Mouse (Mus musculus) midbrain, embryonic 13.5 days (tissue): ENCODE measurements around the gene Rhox12. TPM values are rescaled to one million over a fixed set of nuclear protein-coding genes. Genes with fewer than 3 reads are reported as not detected.
A peak's percentile ranks its signal among the peaks of the same experiment; 100 is the strongest.

Source experiments
- ATAC-seq: fragments of 200-750 bp; cut with Nextera tagmentation; 2 replicates; pipeline ENCODE4 v1.8.0; 2017; ENCODE audit warnings: mild to moderate bottlenecking, moderate TSS enrichment, moderate library complexity
- H3K27ac ChIP-seq: fragments of 300-500 bp; sonication (generic); 2 replicates; pipeline ENCODE4 v1.5.1; 2015; ENCODE audit warnings: inconsistent platforms, mild to moderate bottlenecking, moderate library complexity
- H3K27me3 ChIP-seq: fragments of 300-500 bp; sonication (generic); 2 replicates; pipeline ENCODE4 v1.6.1; 2015; ENCODE audit warnings: mild to moderate bottlenecking, inconsistent platforms
- H3K36me3 ChIP-seq: fragments of 300-500 bp; sonication (generic); 2 replicates; pipeline ENCODE4 v1.6.1; 2015; ENCODE audit warnings: mild to moderate bottlenecking, inconsistent platforms
- H3K4me1 ChIP-seq: fragments of 300-500 bp; sonication (generic); replicated peaks from 2 replicates; pipeline ENCODE4 v1.6.1; 2015; ENCODE audit warnings: inconsistent platforms
- H3K4me2 ChIP-seq: fragments of 300-500 bp; sonication (generic); replicated peaks from 2 replicates; pipeline ENCODE4 v1.6.1; 2015; ENCODE audit warnings: moderate library complexity, mild to moderate bottlenecking, inconsistent platforms
- H3K4me3 ChIP-seq: fragments of 300-500 bp; sonication (generic); replicated peaks from 2 replicates; pipeline ENCODE4 v1.5.1; 2015; ENCODE audit warnings: mild to moderate bottlenecking, inconsistent platforms
- H3K9ac ChIP-seq: fragments of 300-500 bp; sonication (generic); replicated peaks from 2 replicates; pipeline ENCODE4 v1.6.1; 2015; ENCODE audit warnings: mild to moderate bottlenecking, inconsistent platforms
- H3K9me3 ChIP-seq: fragments of 300-500 bp; sonication (generic); 2 replicates; pipeline ENCODE4 v1.6.1; 2016; ENCODE audit warnings: mild to moderate bottlenecking, inconsistent platforms
- WGBS: fragments of 180-500 bp; shearing (Covaris S2); methylation state at CpG from one replicate; pipeline ENCODE4 v1.1.7; 2015; 5-methylcytosine and 5-hydroxymethylcytosine counted together
- polyA plus RNA-seq: library from polyadenylated mRNA; unstranded; fragments of >200 nt; fragmentation: Nextera tagmentation; extraction: Ambion mirVana; gene quantifications from 2 replicates; pipeline ENCODE4 v1.2.1, GENCODE M21; 2015

The Rhox12 gene
- polyA plus RNA-seq: not detected in 2 replicates

DNA sequence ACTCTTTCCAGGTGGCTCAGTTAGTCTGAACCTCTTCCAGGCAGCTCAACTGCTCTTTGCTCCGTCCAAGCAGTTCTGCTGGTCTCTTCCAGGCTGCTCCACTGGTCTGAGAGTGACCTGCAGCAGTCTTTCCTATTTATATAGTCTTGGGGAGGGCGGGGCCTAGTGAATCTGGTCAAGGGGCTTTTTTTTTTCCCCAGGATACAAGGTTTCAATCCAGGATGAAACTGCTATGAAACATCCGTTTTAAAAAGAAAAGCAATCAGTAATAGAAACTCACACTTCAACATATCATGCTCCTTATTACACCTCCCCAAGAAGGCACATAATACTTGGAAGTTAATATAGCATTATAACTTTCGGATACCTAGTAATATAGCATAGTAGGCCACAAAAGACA lies at the start of gene Rhox12:
TSS of gene Rhox12 (minus strand) at position 101 of the 400 bp plus-strand sequence.
- no peak within 1 kb of the TSS for H3K4me3 ChIP-seq
- H3K9me3 ChIP-seq: no peaks in the 10 kb centered on the region
- H3K4me1 ChIP-seq: no peaks in the 10 kb centered on the region
- 72% methylated on average over 4 of the region's 4 CpGs for WGBS
- H3K27me3 ChIP-seq: no peaks in the 10 kb centered on the region
- no peak for ATAC-seq
- no peak within 1 kb of the TSS for H3K9ac ChIP-seq
- H3K36me3 ChIP-seq: no peaks in the 10 kb centered on the region
- H3K4me2 ChIP-seq: no peak within 1 kb of the TSS
- no peak within 1 kb of the TSS for H3K27ac ChIP-seq

DNA sequence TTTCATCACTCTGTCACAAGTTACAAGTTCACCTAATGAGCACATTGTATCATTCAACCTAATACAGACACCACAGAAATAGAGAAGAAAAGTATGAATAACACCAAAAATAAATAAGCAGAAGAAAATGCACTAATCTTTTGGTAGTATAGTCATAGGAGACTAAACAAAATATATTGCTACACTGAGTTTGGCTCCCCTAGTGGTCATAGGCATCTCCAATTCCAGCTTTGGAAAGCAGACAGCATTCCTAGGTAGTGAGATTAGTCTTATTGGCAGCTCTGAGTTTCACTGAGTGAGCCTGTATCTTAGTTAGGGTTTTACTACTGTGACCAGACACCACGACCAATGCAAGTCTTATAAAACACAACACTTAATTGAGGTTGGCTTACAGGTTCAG lies 48.4 kb upstream of the Rhox12 start:
- WGBS: 70% methylated on average over 1 of the region's 1 CpGs
- Histone ChIP-seq H3K4me3 (no peak overlapping the region), H3K9ac (no peak overlapping the region), H3K27ac (no peak overlapping the region), H3K36me3 (no peaks in the 10 kb centered on the region), H3K4me1 (no peaks in the 10 kb centered on the region), H3K27me3 (no peaks in the 10 kb centered on the region), H3K4me2 (no peak overlapping the region), H3K9me3 (no peaks in the 10 kb centered on the region)
- ATAC-seq: no peak

DNA sequence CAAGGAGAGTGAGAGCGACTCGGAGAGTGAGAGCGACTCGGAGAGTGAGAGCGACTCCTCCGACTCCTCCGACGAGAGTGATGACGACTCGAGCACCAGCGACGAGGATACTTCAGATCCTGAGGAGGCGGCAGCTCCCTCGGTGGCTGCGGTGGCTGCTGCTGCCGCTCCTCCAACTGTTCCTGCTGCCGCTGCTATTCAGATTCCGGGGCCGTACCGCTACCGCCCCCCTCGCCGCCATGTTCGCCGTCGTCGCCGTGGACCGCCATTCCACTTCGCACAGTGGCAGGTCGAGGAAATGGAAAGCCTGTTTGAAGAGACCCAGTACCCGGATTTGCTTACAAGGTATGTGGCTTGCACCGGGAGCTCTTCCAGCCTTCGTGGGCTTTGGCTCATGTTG lies 10.8 kb upstream of the Rhox12 start:
- Histone ChIP-seq H3K4me2 (no peak overlapping the region), H3K9me3 (0 out of 2 replicates have a peak, but pooled peaks cover 12% of the 10 kb centered on the region), H3K4me1 (no peaks in the 10 kb centered on the region), H3K9ac (no peak overlapping the region), H3K36me3 (no peaks in the 10 kb centered on the region), H3K4me3 (no peak overlapping the region), H3K27me3 (no peaks in the 10 kb centered on the region), H3K27ac (no peak overlapping the region)
- 90% methylated on average over 32 of the region's 34 CpGs for WGBS
- no peak for ATAC-seq

DNA sequence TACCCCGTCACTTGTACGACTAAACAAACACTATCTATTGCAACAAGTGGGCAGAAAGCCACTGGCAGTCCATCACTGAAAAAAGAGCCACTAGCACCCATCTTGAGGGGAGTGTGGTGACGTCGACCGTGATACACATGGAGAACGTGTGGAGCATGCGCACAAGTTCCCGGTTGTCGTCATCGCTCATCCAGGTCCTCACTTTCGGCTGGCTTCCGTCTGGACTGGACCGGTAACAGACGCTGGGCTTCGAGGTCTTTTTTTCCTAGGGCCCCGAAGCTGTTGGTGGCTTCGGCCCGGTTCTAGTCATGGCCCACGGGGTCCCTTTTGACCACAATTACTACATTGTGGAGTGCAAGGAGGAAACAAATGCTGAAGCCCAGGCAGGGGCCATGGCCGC lies 10.3 kb upstream of the Rhox12 start, which contains the start of gene Rhox13:
TSS of gene Rhox13 (plus strand) at position 238 of the 400 bp plus-strand sequence.
- H3K36me3 ChIP-seq: no peaks in the 10 kb centered on the region
- no peak within 1 kb of the TSS for H3K4me2 ChIP-seq
- WGBS: 94% methylated on average over 20 of the region's 20 CpGs
- ATAC-seq: no peak
- no peak within 1 kb of the TSS for H3K9ac ChIP-seq
- H3K4me3 ChIP-seq: no peak within 1 kb of the TSS
- H3K4me1 ChIP-seq: no peaks in the 10 kb centered on the region
- 0 out of 2 replicates have a peak, but pooled peaks cover 12% of the 10 kb centered on the region for H3K9me3 ChIP-seq
- no peaks in the 10 kb centered on the region for H3K27me3 ChIP-seq
- no peak within 1 kb of the TSS for H3K27ac ChIP-seq

- ATAC-seq: no peak
- Histone ChIP-seq H3K4me1 (no peaks in the 10 kb centered on the region), H3K27me3 (no peaks in the 10 kb centered on the region), H3K27ac (no peak within 1 kb of the TSS), H3K9ac (no peak within 1 kb of the TSS), H3K36me3 (no peaks in the 10 kb centered on the region), H3K4me3 (no peak within 1 kb of the TSS), H3K9me3 (no peaks in the 10 kb centered on the region), H3K4me2 (no peak within 1 kb of the TSS)
- 89% methylated on average over 9 of the region's 9 CpGs for WGBS
Measured at GRCm38 (mm10) chrX:38085041-38085440, 25.7 kb downstream of the Rhox12 start, which contains the start of gene Rhox11. Rhox11 (minus strand) TSS chrX:38085141.

DNA sequence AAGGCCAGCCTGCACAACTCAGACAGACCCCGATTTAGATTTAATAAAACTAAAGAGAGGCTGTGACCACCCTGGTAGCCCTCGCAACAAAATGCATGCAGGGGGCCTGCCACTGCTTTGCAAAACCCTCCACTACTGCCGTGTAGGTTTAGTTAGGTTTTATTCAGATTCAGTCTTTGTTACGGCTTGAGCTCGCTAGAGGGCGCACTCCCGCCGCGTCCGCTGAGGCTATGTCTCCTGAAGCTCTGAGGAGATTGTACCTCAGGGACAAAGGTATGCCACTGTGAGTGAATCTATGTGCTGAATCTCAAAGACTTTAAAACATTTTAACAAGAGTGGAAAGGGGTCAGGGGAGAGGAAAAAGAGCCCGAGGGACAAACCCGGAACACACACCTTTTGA lies 26.5 kb downstream of the Rhox12 start:
- Histone ChIP-seq H3K27ac (no peak overlapping the region), H3K4me1 (no peaks in the 10 kb centered on the region), H3K4me2 (no peak overlapping the region), H3K36me3 (no peaks in the 10 kb centered on the region), H3K9ac (no peak overlapping the region), H3K27me3 (no peaks in the 10 kb centered on the region), H3K9me3 (no peaks in the 10 kb centered on the region), H3K4me3 (no peak overlapping the region)
- 17% methylated on average over 12 of the region's 12 CpGs for WGBS
- ATAC-seq: peak; percentile 40; the same call in 1 of the 2 replicates

DNA sequence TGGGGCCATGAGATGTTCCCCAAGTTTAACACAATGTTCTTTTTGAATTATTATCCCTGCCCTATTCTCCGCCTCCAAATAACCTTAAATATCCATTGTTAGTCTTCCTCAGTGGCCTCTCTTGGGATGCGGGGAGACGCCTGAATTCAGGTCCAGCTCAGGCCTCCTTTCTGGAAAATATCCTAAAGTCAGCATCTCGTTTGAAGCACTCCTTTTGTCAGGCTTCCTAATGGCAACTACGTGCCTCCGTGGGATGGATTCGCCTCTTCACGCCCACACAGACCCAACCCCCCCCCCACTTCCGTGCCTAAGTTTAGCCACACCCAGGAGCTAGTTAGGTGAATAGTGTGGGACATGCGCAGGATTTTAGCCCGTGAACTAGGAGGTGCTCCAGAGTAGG lies 44.5 kb downstream of the Rhox12 start, which contains the start of gene Rhox10:
TSS of gene Rhox10 (plus strand) at position 301 of the 400 bp plus-strand sequence.
- Histone ChIP-seq H3K4me3 (no peak within 1 kb of the TSS), H3K27me3 (no peaks in the 10 kb centered on the region), H3K36me3 (no peaks in the 10 kb centered on the region), H3K27ac (no peak within 1 kb of the TSS), H3K4me1 (no peaks in the 10 kb centered on the region), H3K9me3 (no peaks in the 10 kb centered on the region), H3K9ac (no peak within 1 kb of the TSS), H3K4me2 (no peak within 1 kb of the TSS)
- 90% methylated on average over 11 of the region's 11 CpGs for WGBS
- ATAC-seq: no peak

- Histone ChIP-seq H3K9ac (no peak overlapping the region), H3K36me3 (no peaks in the 10 kb centered on the region), H3K9me3 (no peaks in the 10 kb centered on the region), H3K4me2 (no peak overlapping the region), H3K4me1 (no peaks in the 10 kb centered on the region), H3K4me3 (no peak overlapping the region), H3K27ac (no peak overlapping the region), H3K27me3 (no peaks in the 10 kb centered on the region)
- WGBS: 4% methylated on average over 1 of the region's 1 CpGs
- ATAC-seq: no peak
Measured at GRCm38 (mm10) chrX:38061544-38061943, 49.2 kb downstream of the Rhox12 start.

Other genes with a start within 250 kb of the Rhox12 start
- gene Rhox8, start 232.0 kb downstream of the Rhox12 start, polyA plus RNA-seq: not detected in 2 replicates
- gene Rhox7b, start 213.7 kb downstream of the Rhox12 start, polyA plus RNA-seq: not detected in 2 replicates
- gene Rhox9, start 209.1 kb downstream of the Rhox12 start, polyA plus RNA-seq: not detected in 2 replicates
- gene Btg1-ps1, start 92.1 kb downstream of the Rhox12 start, polyA plus RNA-seq: not detected in 2 replicates
- gene Btg1-ps2, start 67.8 kb downstream of the Rhox12 start, polyA plus RNA-seq: not detected in 2 replicates
- not detected in 2 replicates for gene Rhox10, start 44.4 kb downstream of the Rhox12 start, polyA plus RNA-seq
- not detected in 2 replicates for gene Rhox11, start 25.8 kb downstream of the Rhox12 start, polyA plus RNA-seq
- not detected in 2 replicates for gene Rhox13, start 10.3 kb upstream of the Rhox12 start, polyA plus RNA-seq
- gene Zbtb33, start 78.9 kb upstream of the Rhox12 start, polyA plus RNA-seq: 6.0 and 6.6 TPM in 2 replicates
- 17.5 and 21.9 TPM in 2 replicates for gene Tmem255a, start 141.5 kb upstream of the Rhox12 start, polyA plus RNA-seq
- not detected in 2 replicates for gene Atp1b4, start 205.3 kb upstream of the Rhox12 start, polyA plus RNA-seq